Mouse (Mus musculus) myocyte (in vitro differentiated cells): ENCODE results near the gene Col6a5.

Source experiments
- CEBPB ChIP-seq: IDR thresholded peaks from 2 replicates; pipeline ENCODE4 v1.6.1; 2011; ENCODE audit warnings: mild to moderate bottlenecking, moderate library complexity; ENCODE audit not compliant: poor library complexity, insufficient read depth, severe bottlenecking
- E2F4 ChIP-seq: IDR thresholded peaks from one replicate; pipeline ENCODE4 v1.6.1; 2011; ENCODE audit warnings: mild to moderate bottlenecking, control low read depth, moderate library complexity; ENCODE audit not compliant: insufficient read depth
- MAX ChIP-seq: IDR thresholded peaks from one replicate; pipeline ENCODE4 v1.6.1; 2011; ENCODE audit warnings: low read depth, mild to moderate bottlenecking, control low read depth
- MYOD1 ChIP-seq, 3 experiments: IDR thresholded peaks; one replicate each; pipeline ENCODE4 v1.6.1; 2011; ENCODE audit warnings: control low read depth in 2 of 3, low read depth in 2 of 3, mild to moderate bottlenecking in 2 of 3, moderate library complexity in 1 of 3; ENCODE audit not compliant: insufficient read length in 2 of 3, control insufficient read depth in 1 of 3
- MYOG ChIP-seq, 3 experiments: IDR thresholded peaks; one replicate each; pipeline ENCODE4 v1.6.1; 2011; ENCODE audit warnings: control low read depth in 2 of 3, low read depth in 2 of 3, mild to moderate bottlenecking in 2 of 3; ENCODE audit not compliant: insufficient read length in 2 of 3, control insufficient read depth in 1 of 3, insufficient read depth in 1 of 3
- POLR2A ChIP-seq: IDR thresholded peaks from one replicate; pipeline ENCODE4 v1.6.1; 2011; ENCODE audit warnings: low read depth, mild to moderate bottlenecking, control low read depth, moderate library complexity; ENCODE audit not compliant: insufficient read length
- POLR2AphosphoS2 ChIP-seq: IDR thresholded peaks from one replicate; pipeline ENCODE4 v1.6.1; 2011; ENCODE audit warnings: low read depth, control low read depth; ENCODE audit not compliant: insufficient read length
- SRF ChIP-seq: IDR thresholded peaks from one replicate; pipeline ENCODE4 v1.6.1; 2011; ENCODE audit warnings: low read depth; ENCODE audit not compliant: control insufficient read depth, insufficient read length
- TCF12 ChIP-seq: IDR thresholded peaks from one replicate; pipeline ENCODE4 v1.6.1; 2011; ENCODE audit warnings: mild to moderate bottlenecking, control low read depth; ENCODE audit not compliant: poor library complexity, insufficient read depth, severe bottlenecking
- TCF3 ChIP-seq: IDR thresholded peaks from one replicate; pipeline ENCODE4 v1.6.1; 2011; ENCODE audit warnings: low read depth, control low read depth; ENCODE audit not compliant: insufficient read length
- USF1 ChIP-seq: IDR thresholded peaks from one replicate; pipeline ENCODE4 v1.6.1; 2011; ENCODE audit warnings: low read depth, mild to moderate bottlenecking, control low read depth, moderate library complexity

- TF ChIP-seq POLR2A: no peak
- no peak for TF ChIP-seq E2F4
- no peak for TF ChIP-seq TCF12
- TF ChIP-seq MAX: no peak
- no peak for TF ChIP-seq POLR2AphosphoS2
- TF ChIP-seq CEBPB: no peak
- TF ChIP-seq SRF: no peak
- no peak for TF ChIP-seq MYOG (IDR thresholded peaks at IDR 0.05; ENCODE audit: control insufficient read depth in 1 of 3, insufficient read depth in 1 of 3, insufficient read length in 2 of 3, low read depth in 2 of 3)
- TF ChIP-seq TCF3: no peak
- no peak for TF ChIP-seq USF1
- no peak for TF ChIP-seq MYOD1 (IDR thresholded peaks at IDR 0.05; ENCODE audit: control insufficient read depth in 1 of 3, insufficient read length in 2 of 3, low read depth in 2 of 3)
Measured at GRCm38 (mm10) chr9:105989468-105989867, 29.0 kb upstream of the Col6a5 start.
